Mouse (Mus musculus): ENCODE data around the gene Ankrd27.

The Ankrd27 gene

DNA sequence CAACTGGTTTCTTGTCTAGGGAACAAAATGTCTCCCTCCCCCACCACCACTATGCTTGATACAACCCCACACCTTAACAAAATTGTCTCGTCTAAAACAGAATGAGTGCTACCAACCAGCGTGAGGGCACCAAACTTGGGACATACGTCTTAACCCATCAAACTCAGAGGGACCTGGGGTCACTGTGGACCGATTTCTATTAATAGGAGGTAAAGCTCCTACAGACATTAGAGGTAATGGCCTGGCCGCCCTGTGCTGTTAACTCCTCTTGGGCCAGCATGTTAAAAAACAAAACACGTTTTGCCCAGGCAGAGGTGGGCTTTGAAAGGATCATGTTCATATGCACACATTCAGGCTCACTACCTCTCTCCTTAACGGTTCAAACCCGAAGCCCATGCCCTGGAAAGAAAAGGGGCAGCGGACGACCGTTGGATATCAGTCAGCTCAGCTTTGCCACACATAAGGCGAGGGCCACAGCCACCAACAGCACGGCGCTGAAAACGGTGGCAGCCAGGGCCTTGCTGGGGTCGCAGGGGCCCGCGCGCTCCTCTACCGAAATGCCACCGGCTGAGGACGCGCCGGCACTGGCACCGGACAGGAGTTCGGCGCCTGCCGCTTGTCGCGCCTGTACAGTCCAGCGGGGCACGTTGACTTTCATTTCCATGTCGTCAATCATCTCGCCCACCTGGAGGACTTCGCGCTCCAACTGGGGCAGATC lies 1.8 kb upstream of the Ankrd27 start:
- no peak for DNase-seq (ENCODE audit: low spot score)

DNA sequence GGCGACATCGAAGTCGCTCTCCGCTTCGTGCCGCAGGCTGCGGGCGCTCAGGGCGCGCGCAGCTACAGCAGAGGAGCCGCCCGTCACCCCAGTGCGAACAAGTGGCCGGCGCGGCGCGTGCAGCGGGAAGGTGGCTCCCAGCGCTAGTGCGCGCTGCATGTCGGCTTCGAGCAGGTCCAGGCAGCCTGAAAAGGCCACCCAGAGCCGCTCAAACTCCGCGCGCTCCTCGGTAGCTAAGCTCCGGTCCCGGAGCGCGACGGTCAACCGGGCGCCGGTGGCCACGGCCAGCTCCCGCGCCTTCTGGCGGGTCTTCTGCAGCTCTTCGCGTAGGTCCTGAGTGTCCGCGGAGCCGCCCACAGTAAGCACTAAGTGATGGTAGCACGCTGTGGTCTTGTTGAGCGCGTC lies 1.3 kb upstream of the Ankrd27 start:
- DNase-seq (ENCODE audit: low spot score): peak; percentile 14

DNA sequence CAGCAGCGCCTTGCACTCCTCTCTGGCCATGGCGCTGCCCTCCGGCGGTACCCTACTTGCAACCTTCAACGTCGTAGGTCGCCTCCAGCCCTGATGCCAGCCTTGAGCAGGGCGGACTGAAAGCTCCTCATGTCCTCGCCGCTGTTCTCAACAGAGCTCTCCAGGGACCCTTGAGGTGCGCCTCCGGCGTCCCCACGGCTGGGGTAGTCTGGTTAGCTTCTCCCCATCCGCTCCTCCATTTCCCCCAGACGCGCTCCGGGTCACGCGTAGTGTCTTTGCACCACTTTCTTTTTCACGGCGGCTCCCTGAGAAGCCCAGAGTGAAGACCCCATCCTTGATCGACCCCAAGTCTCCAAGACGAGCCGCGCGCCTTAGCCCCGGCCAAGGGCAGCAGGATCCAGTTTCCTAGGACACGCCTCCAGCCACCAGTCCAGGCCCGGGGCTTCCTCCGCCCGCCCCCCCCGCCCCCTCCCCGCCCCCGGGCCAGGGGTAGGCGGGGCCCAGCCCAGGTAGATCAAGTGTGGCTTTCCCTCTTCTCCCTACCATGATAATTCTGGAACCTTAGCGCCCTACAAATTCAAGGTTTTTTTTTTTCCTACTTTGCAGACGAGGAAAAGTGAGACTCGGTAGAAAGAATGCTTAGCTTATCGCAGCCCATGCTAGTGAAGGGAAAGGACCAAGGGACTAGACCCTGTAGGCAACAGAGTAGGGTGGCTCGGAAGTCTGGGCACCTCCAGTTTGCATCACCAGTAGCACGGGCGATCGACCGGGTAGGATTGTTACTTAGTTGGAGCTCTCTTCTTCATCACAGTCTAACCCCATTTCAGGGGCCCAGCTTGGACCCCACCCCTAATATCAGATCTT lies 621 bp upstream of the Ankrd27 start, which contains the start of gene Rgs9bp:
Rgs9bp (minus strand) TSS at position 392 of the 864 bp plus-strand sequence.
- DNase-seq (ENCODE audit: low spot score): peak; percentile 50

DNA sequence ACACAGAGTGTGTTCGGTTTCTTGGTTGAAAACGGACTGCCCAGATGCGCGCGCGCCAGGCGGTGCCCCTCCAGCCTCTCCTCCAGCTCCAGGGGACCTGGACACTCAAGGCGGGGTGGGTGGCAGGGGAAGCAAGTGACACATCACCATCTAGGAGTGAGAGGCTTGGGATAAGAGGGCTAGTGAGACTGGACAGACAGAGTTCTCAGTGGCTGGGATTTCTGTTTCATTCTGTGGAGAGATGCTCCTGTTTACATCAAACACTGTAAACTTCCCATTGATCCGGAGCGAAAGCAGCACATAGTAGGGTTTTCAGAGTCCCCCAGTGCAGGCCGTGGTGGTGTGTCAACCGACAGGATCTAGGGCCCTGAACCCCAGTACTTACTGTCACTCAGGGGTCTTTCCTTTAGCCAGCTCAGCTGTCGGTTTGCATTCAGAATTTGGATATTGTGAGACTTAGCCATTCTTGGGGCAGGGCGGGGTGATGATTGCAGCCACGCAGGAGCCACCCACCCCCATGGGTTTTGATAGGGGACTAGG lies 932 bp downstream of the Ankrd27 start:
- no peak for DNase-seq (ENCODE audit: low spot score)

DNA sequence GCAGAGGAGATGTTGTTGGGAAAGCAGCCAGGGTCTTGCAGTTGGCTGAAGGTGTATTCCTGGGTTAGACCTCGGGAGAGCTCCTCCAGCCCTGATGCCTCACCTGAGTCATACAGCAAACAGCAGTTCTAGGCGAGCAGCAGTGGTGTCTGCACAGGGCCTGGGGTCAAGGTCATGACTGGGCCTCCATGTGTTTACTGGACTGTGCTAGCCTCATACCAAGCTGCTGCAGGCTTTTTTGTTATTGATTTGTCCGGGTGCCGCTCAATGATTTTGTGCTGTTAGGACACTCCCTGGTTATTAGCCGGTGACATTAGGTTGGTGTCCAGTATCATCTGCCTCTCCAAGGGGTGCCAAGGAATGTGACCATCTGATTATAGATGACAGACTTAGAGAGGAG lies 1.7 kb downstream of the Ankrd27 start:
- no peak for DNase-seq (ENCODE audit: low spot score)

DNA sequence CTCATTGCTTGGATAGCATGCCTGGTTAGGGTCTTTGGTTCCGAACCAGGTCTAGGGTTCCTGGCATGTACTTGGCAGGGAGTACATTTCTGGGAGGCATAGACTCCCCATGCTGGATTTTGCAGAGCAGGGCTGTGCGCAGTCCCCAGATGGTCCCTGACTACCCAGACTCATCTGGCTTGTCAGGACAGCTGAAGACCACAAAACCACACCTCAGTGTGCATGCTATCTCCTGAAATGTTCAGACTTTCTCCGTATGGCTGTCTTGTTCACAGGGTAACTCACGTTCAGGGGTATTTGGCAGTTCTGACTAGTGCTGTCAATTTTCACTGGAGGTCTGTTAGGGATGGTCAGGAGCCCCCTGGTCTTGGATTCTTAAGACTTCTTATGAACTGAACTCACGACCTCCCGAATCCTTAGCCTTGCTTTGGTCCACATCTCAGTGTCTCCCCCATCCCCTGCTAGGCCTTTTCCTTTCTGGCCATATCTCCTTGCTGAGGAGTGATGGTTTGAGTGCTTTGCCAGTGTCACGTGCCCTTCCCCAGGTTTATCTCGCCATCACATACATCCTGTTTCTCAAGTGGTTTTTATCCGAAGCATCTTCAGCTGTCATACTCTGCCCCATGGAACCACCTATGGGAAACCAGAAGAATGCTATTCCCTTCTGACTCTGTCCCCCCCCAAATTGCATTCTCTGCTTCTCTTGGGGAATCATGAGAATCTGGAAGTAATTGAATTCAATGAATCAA lies 2.8 kb downstream of the Ankrd27 start:
- no peak for DNase-seq (ENCODE audit: low spot score)

DNA sequence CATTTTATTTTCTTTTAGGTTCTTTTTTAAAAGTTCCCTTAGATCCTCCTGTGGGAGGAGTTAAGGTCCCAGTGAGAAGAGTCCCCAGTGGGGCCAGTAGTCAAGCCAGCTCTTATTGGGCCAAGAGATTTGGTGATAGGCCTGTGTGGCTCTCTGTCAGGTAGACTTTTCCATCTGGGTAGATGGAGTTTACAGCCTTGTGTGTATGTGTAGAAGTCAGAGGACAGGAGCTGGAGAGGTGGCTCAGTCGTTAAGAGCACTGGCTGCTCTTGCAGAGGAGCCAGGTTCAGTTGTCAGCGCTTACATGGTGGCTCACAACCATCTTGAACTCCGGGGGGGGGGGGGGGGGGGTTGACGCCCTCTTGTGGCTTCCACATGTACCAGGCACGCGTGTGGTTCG lies 3.4 kb downstream of the Ankrd27 start:
- DNase-seq (ENCODE audit: low spot score): no peak

DNA sequence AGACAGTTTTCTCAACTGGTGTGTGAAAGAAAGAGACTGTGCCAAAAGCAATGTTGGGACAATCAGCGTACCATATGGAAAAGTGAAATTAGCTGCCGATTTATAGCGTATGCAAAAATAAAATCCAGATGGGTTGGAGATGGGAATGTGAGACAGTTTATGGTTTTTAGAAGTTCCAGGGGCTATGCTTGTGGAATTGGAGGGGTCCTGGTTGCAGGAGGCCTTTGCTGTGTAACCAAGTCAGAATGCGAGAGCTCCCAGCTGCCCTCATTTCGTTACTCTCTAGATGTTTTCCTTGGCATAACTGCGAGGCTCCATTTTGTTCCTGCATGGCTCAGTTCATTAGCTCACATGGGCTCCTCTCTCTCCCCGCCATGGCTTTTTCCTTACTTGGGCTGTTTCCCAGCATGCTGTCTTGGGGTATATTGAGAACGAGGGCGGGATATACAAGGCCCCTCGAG lies 4.7 kb downstream of the Ankrd27 start:
- DNase-seq (ENCODE audit: low spot score): no peak

DNA sequence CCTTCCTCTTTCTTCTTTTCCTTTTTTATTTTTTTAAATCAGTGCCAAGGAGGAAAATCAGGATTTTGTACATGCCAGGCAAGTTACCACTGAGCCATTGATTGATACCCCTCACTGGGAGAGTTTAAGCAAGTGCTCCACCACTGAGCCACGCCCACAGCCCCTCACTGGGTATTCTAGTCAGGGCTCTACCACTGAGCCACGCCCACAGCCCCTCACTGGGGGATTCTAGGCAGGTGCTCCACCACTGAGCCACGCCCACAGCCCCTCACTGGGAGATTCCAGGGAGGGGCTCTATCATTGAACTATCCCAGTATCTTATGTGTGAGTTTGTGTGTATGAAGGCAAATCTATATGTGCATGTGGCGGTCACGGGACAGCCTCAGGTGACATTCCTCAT lies 8.3 kb downstream of the Ankrd27 start:
- no peak for DNase-seq (ENCODE audit: low spot score)

DNA sequence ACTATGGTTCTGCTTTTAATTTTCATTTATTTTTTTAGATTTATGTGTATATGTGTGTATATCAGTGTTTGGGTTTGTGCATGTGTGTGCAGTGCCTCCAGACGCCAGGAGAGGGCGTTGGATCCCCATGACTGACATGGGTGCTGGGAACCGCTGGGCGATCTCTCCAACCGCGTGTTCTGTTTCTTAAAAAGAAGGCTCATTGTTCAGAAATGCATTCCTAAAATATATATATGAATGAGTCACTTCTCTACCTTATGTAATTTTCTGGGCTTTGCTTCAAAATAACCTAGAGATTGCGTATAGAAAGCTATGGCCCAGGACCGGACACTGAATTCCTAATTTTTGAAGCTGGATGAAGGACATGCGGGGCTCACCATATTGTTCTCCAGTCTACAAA lies 13.4 kb downstream of the Ankrd27 start:
- no peak for DNase-seq (ENCODE audit: low spot score)

DNA sequence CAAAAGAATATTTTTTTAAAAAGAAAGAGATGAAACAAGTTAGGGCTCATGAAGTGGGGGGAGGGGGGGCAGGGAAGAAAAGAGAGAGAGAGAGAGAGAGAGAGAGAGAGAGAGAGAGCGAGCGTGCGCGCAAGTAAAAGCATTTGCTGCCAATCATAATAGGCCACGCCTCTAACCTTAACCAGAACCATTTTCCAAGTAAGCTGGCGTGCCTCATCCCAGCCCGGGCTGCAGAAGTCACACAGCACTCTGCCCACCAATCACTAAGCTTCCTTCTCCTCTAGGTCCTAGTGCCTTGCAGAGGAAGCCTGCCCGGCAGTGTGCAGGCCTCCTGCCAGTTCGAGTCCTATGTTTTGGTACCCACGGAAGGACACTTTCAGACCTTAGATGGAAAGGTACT lies 14.0 kb downstream of the Ankrd27 start:
- no peak for DNase-seq (ENCODE audit: low spot score)

DNA sequence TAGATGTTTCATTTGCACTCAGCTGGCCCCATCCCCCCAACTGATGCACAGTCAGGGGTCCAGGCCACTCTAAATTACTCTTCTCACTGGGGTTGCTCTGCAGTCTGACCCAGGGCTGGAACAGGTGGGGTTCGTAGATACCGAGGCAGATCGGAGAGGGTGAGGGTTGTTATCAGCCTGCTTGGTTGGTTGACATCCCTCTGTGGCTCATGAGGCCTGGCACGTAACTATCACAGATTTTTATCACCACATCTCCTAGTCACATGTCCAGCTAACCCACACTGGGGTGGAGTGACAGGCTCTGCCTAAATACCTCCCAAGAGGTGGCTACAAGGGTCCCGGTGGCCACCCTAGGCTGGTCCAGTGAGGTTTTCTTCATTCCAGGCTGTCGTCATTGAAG lies 15.1 kb downstream of the Ankrd27 start:
- DNase-seq (ENCODE audit: low spot score): no peak

DNA sequence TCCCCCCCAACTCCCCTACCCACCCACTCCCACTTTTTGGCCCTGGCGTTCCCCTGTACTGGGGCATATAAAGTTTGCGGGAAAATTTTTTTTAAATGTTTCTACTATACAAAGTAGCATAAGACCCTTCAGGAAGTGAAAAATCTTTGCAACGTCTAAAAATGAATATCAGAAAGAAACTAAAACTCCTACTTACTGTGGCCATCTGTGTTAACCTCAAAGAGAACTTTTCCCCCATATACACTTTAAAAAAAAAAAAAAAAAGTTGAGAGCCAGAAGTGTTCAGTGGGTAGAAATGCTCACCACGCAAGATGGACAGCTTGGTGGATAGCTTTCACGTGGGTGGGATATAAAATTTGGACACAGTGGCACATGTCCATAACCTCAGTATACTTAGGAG lies 16.7 kb downstream of the Ankrd27 start:
- DNase-seq (ENCODE audit: low spot score): no peak

DNA sequence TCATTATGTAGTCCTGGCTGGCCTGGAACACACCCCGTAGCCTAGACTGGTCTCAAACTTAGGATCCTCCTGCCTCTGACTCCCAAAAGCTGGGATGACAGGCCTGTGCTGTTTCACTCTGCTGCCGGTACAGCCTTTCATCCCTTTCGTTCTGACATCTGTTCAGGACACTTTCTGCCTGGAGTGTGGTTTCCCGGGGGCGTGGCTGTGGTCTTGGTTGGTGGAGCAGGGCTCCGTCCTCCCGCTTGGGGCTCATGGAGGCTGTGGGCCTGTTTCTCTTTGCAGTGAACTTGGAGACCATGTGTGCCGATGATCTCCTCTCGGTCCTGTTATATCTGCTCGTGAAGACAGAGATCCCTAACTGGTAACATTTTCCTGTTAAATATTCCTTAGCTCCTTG lies 20.8 kb downstream of the Ankrd27 start:
- no peak for DNase-seq (ENCODE audit: low spot score)

DNA sequence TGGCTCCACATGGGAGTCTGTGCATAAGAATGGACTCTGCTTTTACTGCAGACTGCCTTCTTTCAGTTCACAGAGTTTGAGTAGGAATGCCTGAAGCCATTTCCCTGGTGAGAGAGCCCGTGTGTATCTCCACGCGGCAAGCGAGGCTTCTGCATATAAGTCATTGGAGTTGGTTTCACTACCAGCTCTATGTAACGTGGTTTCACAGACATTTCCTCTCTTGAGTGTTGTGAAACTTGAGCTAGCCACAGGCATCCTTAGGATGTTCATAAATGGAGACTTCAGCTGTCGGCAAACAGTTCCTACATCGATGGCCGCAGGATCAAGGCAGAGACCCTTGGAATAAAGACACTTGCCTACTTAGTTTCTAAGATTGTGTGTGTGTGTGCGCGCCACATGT lies 23.2 kb downstream of the Ankrd27 start:
- DNase-seq (ENCODE audit: low spot score): no peak

DNA sequence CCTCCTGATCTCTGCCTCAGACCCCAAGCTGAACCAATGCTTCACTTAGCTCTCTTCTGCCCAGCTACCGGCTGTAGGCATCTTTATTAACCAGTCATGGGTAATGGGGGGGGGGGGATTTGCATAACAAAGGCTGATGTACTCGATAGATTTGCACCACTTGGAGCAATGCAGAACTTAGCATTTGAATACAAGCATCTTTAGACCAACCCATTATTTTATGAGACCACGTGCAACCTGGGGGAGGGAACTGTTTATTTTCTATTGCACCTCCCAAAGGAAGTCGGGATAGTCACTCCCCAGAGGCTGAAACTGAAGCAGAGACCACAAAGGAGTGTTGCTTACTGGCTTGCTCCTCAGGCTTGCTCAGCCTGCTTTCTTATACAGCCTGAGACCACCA lies 31.5 kb downstream of the Ankrd27 start:
- DNase-seq (ENCODE audit: low spot score): no peak

DNA sequence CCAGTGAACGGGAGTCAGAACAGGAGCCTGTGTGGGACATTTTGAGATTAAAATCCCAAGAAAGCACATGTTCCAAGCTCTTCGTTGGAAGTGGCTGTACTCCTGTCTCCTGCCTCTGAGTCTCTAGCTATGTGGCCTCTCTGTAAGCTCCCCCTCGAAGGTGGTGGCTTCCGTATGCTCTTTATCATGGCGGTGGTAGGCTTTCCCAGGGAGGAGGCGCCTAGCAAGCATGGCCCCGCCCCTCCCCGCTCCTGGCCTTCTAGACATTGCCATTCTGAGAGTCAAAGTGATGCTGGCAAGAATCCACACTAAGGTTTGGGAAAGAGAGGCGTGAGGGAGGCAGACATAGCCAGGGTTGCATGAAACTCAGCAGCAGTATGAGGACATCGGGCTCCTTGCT lies 36.6 kb downstream of the Ankrd27 start:
- no peak for DNase-seq (ENCODE audit: low spot score)

DNA sequence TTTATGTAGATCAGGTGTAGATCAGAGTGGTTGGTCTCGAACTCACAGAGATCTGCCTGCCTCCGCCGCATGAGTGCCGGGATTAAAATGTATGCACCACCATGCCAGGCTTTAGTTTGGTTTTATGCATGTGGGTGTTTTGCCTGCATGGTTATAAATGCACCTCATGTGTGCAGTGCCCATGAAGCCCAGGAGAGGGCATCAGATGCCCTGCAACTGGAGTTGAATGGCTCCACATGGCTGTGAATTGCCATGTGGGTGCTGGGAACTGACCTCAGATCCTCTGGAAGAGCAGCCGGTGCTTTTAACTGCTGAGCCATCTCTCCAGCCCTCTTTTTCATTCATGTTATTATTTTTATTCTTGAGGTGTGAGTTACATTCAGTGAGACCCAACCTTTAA lies 40.0 kb downstream of the Ankrd27 start:
- no peak for DNase-seq (ENCODE audit: low spot score)

DNA sequence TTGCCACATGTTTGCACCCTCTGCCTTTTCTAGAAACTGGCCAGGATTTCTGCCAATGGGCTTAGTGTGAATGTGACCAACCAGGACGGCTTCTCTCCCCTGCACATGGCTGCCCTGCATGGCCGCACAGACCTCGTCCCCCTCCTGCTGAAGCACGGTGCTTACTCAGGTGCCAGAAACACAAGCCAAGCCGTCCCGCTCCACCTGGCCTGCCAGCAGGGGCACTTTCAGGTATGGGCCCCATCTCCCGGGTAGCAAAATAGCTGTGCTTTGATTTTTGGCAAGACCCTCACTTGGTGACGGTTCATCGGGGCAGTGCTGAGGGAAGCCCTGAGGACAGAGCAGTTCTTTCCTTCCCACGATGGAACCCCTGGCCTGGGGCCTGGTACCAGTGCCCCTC lies 41.3 kb downstream of the Ankrd27 start:
- DNase-seq (ENCODE audit: low spot score): no peak

DNA sequence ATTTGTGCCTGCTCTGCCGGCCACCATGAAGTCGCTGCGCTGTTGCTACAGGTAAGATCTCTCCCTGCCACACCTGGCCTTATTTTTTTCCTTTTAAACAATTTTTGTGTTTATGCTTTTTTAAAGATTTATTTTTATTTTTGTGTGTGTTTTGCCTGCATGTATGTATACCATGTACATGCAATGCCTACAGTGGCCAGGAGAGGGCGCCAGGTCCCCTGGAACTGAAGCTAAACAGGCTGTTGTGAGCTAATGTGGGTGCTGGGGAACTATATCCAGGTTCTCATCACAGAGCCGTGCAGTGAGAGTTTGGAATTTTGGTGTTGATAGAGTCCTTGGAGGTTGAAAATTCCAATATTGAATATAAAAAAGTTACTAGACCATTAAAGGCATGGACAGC lies 42.5 kb downstream of the Ankrd27 start:
- no peak for DNase-seq (ENCODE audit: low spot score)

DNA sequence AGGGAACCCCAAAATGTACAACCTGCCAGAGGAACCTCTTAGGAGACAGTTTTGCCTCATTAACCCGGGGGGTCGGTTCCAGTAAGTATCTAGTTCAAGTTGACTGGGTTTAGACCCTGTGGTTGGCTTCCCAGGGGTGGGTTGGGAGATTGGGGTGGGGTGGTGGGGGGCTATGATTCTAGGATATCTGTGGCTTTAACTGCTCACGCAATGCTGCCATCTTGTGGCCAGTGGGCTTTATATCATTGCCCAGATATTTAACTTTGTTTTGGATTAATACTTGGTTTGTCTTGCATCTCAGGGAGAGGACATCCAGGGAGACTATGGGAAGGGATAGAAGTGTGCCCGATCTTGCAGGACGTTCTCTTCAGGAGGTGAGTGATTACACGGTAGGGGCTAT lies 50.2 kb downstream of the Ankrd27 start:
- peak; percentile 31 for DNase-seq (ENCODE audit: low spot score)

DNA sequence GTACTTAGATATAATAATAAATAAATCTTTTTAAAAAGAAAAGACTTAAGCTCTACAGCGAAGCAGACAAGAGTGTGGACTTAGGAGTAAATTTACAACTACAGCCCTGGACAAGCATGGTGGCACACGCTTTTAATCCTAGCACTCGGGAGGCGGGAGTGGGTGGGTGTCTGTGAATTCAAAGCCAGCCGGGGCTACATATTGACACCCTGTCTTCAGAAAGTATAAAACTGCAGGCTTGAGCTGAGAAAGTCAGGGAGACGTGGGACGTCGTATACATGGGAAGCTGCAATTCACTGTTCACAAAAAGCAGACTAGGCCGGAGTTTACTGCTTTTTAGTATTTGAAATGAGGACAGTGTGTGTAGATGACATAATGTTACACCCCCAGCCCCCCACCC lies 50.8 kb downstream of the Ankrd27 start:
- DNase-seq (ENCODE audit: low spot score): no peak
